Mouse (Mus musculus): Measurements from ENCODE around the gene Odf2. TPM values are rescaled to one million over a fixed set of nuclear protein-coding genes. Genes with fewer than 3 reads are reported as not detected.

The Odf2 gene
- total RNA-seq, 2 experiments from 2014 or later: 71.9 to 116 TPM

GRCm38 (mm10) chr2:29973525-29973924 is 84.5 kb downstream of the Odf2 start:
- no peak for DNase-seq (ENCODE audit: low spot score in 2 of 2)
- intact Hi-C loops (cut with DNase I): no loop called here

GRCm38 (mm10) chr2:29977307-29977706 is 88.3 kb downstream of the Odf2 start:
- intact Hi-C loops (cut with DNase I): loop anchor here (1.0 kb wide), 1 partner anchor 42 kb away; the partner anchor contains the start of gene Gle1
- DNase-seq (ENCODE audit: low spot score in 2 of 2): no peak

GRCm38 (mm10) chr2:29980661-29981060 is 91.6 kb downstream of the Odf2 start:
- intact Hi-C loops (cut with DNase I): no loop called here
- DNase-seq (ENCODE audit: low spot score in 2 of 2): no peak

Small RNA genes lying within 50 kb of the gene (microRNA-seq; reads per million reads assigned to microRNA genes)
- gene Mir219a-2 (not detected), gene Mir219b (not detected)

Other genes with a start within 250 kb of the Odf2 start
- gene Gm13420, start 137.5 kb upstream of the Odf2 start, total RNA-seq (2021): 1 to 10 TPM; 1.9 to 2.3 TPM
- under 1 TPM in 1 of 2 experiments, not detected in 1; 0.54 TPM for gene Gm13547, start 129.9 kb upstream of the Odf2 start, total RNA-seq (2021)
- 10 to 100 TPM; 29.1 to 32.9 TPM for gene Coq4, start 101.7 kb upstream of the Odf2 start, total RNA-seq (2021)
- gene Trub2, start 100.7 kb upstream of the Odf2 start, total RNA-seq (2021): 10 to 100 TPM; 46.6 to 52.1 TPM
- 10 to 100 TPM; 75.9 to 81.6 TPM for gene Slc27a4, start 86.6 kb upstream of the Odf2 start, total RNA-seq (2021)
- gene Urm1, start 69.1 kb upstream of the Odf2 start, total RNA-seq (2021): 10 to 100 TPM; 57.0 to 63.4 TPM
- gene Cercam, start 20.1 kb upstream of the Odf2 start, total RNA-seq (2021): 1 to 10 TPM; 5.8 to 10.0 TPM
- gene Gle1, start 46.2 kb downstream of the Odf2 start, total RNA-seq (2021): 10 to 100 TPM; 42.7 to 49.0 TPM
- 100 to 1,000 TPM; 880 to 891 TPM for gene Sptan1, start 76.3 kb downstream of the Odf2 start, total RNA-seq (2021)
- gene Wdr34, start 159.7 kb downstream of the Odf2 start, total RNA-seq (2021): 10 to 100 TPM; 38.6 to 40.8 TPM
- 100 to 1,000 TPM; 180 to 185 TPM for gene Set, start 168.2 kb downstream of the Odf2 start, total RNA-seq (2021)
- 1 to 10 TPM; 1.1 to 2.9 TPM for gene Pkn3, start 188.5 kb downstream of the Odf2 start, total RNA-seq (2021)
- 1 to 10 TPM; 7.2 to 8.6 TPM for gene Zdhhc12, start 204.4 kb downstream of the Odf2 start, total RNA-seq (2021)
- 100 to 1,000 TPM; 154 to 161 TPM for gene Zer1, start 235.4 kb downstream of the Odf2 start, total RNA-seq (2021)
- 10 to 100 TPM; 48.0 to 63.9 TPM for gene Tbc1d13, start 244.5 kb downstream of the Odf2 start, total RNA-seq (2021)